Mouse (Mus musculus) small intestine, adult 2 months (tissue): ENCODE data around the gene Dnajc30.

Source experiments
- CTCF ChIP-seq: fragments of 200-500 bp; IDR thresholded peaks from 2 replicates; pipeline ENCODE4 v1.5.1; 2012; ENCODE audit warnings: low read depth, mild to moderate bottlenecking, control low read depth, inconsistent platforms, low read length, moderate library complexity, mixed read lengths; ENCODE audit not compliant: insufficient replicate concordance, insufficient read length; ENCODE audit errors: extremely low read depth
- POLR2A ChIP-seq: fragments of 200-500 bp; IDR thresholded peaks from 2 replicates; pipeline ENCODE4 v1.6.1; 2012; ENCODE audit warnings: low read depth, mild to moderate bottlenecking, control low read depth, inconsistent platforms, low read length, moderate library complexity

GRCm38 (mm10) chr5:135015497-135015896 lies 48.5 kb upstream of the Dnajc30 start:
- TF ChIP-seq CTCF: peak; percentile 96
- no peak for TF ChIP-seq POLR2A
